Mouse (Mus musculus): Measurements from ENCODE around the gene Col16a1. TPM values are rescaled to one million over a fixed set of nuclear protein-coding genes. Genes with fewer than 3 reads are reported as not detected.

Gene Col16a1
- 42.7 and 57.4 TPM in 2 replicates for polyA plus RNA-seq (2015; fragmentation: Nextera tagmentation; extraction: Ambion mirVana)

DNA sequence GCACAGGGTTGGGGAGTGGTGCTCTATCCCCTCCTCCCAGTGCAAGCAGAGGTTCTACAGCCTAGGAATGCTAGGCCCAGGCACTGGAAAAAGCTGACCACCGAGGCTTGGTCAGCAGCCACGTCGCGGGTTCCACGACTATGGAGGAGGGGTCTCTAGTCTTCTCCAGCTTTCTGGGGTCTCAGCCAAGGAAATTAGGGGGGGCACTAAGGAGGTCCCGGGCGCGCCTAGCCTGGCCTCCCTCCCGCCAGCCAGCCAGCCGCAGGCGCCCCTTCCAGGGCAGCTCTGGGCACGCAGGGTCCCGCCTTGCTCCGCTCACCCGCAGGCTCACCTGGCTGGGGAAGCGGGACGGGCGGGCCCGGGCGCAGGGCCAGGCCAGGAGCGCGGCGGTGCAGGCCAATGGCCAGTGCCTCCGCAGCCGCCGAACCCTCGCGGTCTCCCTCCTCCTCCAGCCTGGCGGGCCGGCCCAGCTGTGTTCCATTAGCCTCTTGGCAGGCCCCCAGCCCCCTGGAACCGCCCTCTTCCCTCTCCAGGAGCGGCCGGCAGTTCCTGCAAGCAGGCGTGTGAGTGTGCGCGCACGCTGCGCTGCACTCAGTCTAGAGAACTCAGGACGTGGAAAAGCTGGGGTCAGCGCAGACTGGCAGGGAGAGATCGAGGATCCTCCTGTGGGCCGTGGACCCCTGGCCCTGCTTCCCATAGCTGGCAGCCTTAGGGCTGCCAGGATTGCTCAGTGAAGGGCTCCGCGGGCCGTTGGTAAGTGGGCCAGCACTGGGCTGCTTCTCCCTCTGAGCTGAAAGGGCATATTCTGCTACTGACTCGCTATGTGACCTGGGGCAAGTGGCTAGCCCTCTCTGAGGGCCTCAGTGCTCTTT lies at the start of gene Col16a1:
Col16a1 (plus strand) TSS at position 510 of the 872 bp plus-strand sequence.
- peak; percentile 87 for ATAC-seq (replicated peaks; ENCODE audit: low FRiP score)
- Histone ChIP-seq H3K27ac (peak within 1 kb of the TSS; percentile 94), H3K4me1 (peaks cover 61% of the 10 kb centered on the region), H3K36me3 (no peaks in the 10 kb centered on the region), H3K9ac (peak within 1 kb of the TSS; percentile 58), H3K4me2 (peak within 1 kb of the TSS; percentile 77), H3K4me3 (replicated peaks) (peak within 1 kb of the TSS; percentile 50), H3K9me3 (replicated peaks) (no peaks in the 10 kb centered on the region; the same call in 1 of the 2 replicates), H3K27me3 (peaks cover 22% of the 10 kb centered on the region)
- 3% methylated on average over 45 of the region's 46 CpGs for WGBS

DNA sequence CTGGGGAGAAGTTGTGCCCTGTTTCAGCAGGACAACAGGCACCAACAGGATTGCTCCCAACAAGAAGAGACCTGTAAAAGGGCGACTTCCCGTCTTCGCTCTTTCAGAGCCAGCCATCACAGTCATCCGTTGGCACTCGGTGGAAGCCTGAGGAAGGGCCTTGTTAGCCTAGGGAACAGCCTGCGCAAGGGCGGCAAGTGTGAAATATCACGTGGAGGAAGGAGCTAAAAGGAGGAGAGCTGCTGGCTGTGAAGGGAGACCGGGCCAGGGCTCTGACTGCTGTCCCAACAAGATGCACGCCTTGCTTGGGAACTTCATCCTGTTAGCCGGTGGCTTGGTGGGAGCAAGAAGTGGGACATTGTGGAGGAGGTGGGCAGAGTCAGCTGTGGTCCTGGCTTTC lies 49.5 kb upstream of the Col16a1 start:
- no peak for ATAC-seq (replicated peaks; ENCODE audit: low FRiP score)
- Histone ChIP-seq H3K27ac (no peak overlapping the region), H3K27me3 (peaks cover 33% of the 10 kb centered on the region), H3K9me3 (replicated peaks) (no peaks in the 10 kb centered on the region), H3K4me2 (no peak overlapping the region), H3K4me1 (peaks cover 35% of the 10 kb centered on the region), H3K4me3 (replicated peaks) (no peak overlapping the region), H3K36me3 (no peaks in the 10 kb centered on the region), H3K9ac (no peak overlapping the region)
- 54% methylated on average over 11 of the region's 11 CpGs for WGBS

DNA sequence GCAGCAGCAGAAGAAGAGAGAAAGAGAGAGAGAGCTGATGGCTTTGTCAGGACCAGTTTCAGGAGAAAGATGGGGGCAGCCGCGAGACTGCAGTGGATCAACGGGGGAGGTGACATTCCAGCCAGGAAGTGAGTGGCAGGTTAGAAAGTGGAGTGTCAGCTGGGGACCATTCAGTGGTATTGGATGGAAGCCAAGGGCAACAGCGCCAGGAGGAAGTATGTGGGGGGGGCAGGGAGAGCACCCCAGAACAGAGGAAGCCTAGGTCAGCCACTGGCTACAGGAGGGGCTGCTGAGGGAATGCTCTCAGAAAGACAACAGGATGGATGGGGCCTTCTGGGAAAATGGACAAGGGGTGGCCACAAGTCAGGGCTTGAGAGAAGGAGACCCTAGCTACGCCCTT lies 45.9 kb upstream of the Col16a1 start:
- H3K4me2 ChIP-seq, result 0 out of 2 replicates have a peak overlapping the region, but pooled peaks have one; percentile 9
- no peaks in the 10 kb centered on the region for H3K9me3 ChIP-seq (replicated peaks)
- peak; percentile 30 for ATAC-seq (replicated peaks; ENCODE audit: low FRiP score)
- no peak overlapping the region for H3K9ac ChIP-seq
- H3K4me3 ChIP-seq (replicated peaks), result no peak overlapping the region
- H3K27me3 ChIP-seq, result peaks cover 22% of the 10 kb centered on the region
- 26% methylated on average over 5 of the region's 5 CpGs for WGBS
- H3K4me1 ChIP-seq, result peaks cover 27% of the 10 kb centered on the region
- no peaks in the 10 kb centered on the region for H3K36me3 ChIP-seq
- H3K27ac ChIP-seq, result peak overlapping the region; percentile 81

DNA sequence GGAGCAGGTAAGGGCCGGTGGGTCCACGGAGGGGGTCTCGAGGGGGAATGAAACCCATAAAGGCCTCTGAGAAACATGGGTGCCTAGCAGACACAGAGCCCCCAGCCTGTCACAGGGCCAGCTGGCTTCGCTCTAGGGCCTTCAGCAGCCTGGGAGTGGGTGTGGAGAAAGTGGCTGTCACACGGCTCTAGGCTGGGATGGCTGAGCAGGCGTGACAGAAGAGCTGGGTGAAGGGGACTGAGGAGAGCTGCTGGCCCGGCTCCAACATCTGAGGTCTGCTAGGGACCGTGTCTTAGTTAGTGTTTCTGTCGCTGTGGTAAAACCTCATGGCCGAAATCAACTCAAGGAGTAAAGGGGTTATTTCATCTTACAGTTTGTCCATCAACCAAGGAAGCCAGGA lies 45.5 kb upstream of the Col16a1 start:
- ATAC-seq (replicated peaks; ENCODE audit: low FRiP score), result peak; percentile 75
- 49% methylated on average over 10 of the region's 10 CpGs for WGBS

DNA sequence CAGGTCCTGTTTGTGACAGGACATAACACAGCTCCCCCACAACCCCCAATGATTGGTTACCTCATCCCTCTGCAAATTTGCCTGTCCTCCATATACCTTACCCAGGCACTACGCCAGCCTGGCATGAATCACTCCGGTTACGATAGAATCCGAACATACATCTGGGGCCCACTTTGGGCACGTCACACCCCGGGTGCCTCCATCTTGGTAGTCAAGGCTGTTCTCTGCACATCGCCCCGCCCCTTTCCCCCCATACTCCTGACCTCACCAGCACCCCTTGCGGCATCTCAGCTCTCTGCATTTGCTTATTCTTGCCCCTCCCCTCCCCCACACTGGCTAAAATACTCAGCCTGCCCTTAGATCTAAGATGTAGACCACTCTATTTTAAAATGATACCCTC lies 42.0 kb upstream of the Col16a1 start:
- ATAC-seq (replicated peaks; ENCODE audit: low FRiP score), result no peak
- Histone ChIP-seq H3K27me3 (peaks cover 36% of the 10 kb centered on the region), H3K4me3 (replicated peaks) (no peak overlapping the region), H3K27ac (no peak overlapping the region), H3K9me3 (replicated peaks) (no peaks in the 10 kb centered on the region), H3K36me3 (0 out of 2 replicates have a peak, but pooled peaks cover 3% of the 10 kb centered on the region), H3K4me2 (no peak overlapping the region), H3K9ac (no peak overlapping the region), H3K4me1 (peaks cover 26% of the 10 kb centered on the region)
- 71% methylated on average over 9 of the region's 9 CpGs for WGBS

More for the DNA sequence above, 45.5 kb upstream of the Col16a1 start:
- H3K27ac ChIP-seq, result peak overlapping the region; percentile 81
- H3K9ac ChIP-seq, result no peak overlapping the region
- H3K4me2 ChIP-seq, result no peak overlapping the region
- H3K36me3 ChIP-seq, result no peaks in the 10 kb centered on the region
- no peak overlapping the region for H3K4me3 ChIP-seq (replicated peaks)
- no peaks in the 10 kb centered on the region for H3K9me3 ChIP-seq (replicated peaks)
- H3K27me3 ChIP-seq, result peaks cover 25% of the 10 kb centered on the region
- H3K4me1 ChIP-seq, result peaks cover 30% of the 10 kb centered on the region

DNA sequence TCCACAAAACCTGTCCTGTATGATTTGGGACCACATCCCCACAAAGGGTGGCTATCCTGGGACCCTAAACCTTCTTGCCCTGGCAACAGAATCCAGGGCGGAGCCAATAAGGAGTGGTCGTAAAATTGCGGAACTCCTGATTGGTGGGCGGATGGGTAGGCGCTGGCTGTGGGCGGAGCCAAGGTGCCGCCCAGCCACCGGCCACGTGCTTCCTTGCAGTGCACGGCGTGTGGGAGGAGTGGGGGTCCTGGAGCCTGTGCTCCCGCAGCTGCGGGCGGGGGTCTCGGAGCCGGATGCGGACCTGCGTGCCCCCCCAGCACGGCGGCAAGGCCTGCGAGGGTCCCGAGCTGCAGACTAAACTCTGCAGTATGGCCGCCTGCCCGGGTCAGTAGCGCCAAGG lies 41.1 kb upstream of the Col16a1 start:
- Histone ChIP-seq H3K27ac (no peak overlapping the region), H3K27me3 (peaks cover 36% of the 10 kb centered on the region), H3K9ac (0 out of 2 replicates have a peak overlapping the region, but pooled peaks have one; percentile 18), H3K4me1 (peaks cover 16% of the 10 kb centered on the region), H3K36me3 (0 out of 2 replicates have a peak, but pooled peaks cover 3% of the 10 kb centered on the region), H3K4me2 (peak overlapping the region; percentile 76), H3K9me3 (replicated peaks) (no peaks in the 10 kb centered on the region), H3K4me3 (replicated peaks) (peak overlapping the region; percentile 38)
- ATAC-seq (replicated peaks; ENCODE audit: low FRiP score), result no peak; the same call in 1 of the 2 replicates
- 17% methylated on average over 24 of the region's 25 CpGs for WGBS

DNA sequence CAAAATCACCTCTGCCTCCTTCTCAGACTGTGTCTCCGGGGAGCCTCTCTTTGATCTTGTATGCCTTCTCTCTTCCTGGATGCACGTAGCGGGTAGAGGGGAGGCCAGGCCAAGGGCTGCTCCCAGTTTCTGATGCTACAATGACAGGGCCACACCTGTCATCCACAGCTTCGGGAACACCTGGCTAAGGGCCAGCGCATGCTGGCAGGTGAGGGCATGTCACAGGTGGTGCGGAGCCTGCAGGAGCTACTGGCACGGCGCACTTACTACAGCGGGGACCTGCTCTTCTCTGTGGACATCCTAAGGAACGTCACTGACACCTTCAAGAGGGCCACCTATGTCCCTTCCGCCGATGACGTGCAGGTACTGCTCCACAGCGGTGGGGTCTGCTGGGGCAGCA lies 38.6 kb upstream of the Col16a1 start:
- WGBS, result 80% methylated on average over 14 of the region's 14 CpGs
- Histone ChIP-seq H3K4me2 (no peak overlapping the region), H3K4me3 (replicated peaks) (no peak overlapping the region), H3K27ac (no peak overlapping the region), H3K9me3 (replicated peaks) (no peaks in the 10 kb centered on the region), H3K27me3 (peaks cover 36% of the 10 kb centered on the region), H3K4me1 (peaks cover 8% of the 10 kb centered on the region), H3K36me3 (0 out of 2 replicates have a peak, but pooled peaks cover 3% of the 10 kb centered on the region), H3K9ac (no peak overlapping the region)
- ATAC-seq (replicated peaks; ENCODE audit: low FRiP score), result no peak

DNA sequence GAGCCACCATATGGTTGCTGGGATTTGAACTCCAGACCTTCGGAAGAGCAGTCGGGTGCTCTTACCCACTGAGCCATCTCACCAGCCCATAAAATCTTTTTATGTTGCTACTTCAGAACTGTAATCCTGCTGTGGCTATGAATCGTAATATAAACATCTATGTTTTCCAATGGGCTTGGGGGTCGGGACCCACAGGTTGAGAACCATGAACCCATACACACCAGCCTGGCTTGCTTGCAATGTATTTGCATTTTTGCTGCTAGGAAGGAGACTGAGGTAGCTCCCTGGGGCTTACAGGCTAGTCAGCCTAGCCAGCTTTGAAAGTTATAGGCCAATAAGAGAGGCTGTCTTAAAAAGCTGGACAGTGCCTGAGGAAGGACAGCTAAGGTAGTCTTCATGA lies 36.9 kb upstream of the Col16a1 start:
- ATAC-seq (replicated peaks; ENCODE audit: low FRiP score), result no peak
- no peaks in the 10 kb centered on the region for H3K9me3 ChIP-seq (replicated peaks)
- H3K27me3 ChIP-seq, result peaks cover 36% of the 10 kb centered on the region
- no peak overlapping the region for H3K4me3 ChIP-seq (replicated peaks)
- no peak overlapping the region for H3K4me2 ChIP-seq
- H3K36me3 ChIP-seq, result 0 out of 2 replicates have a peak, but pooled peaks cover 3% of the 10 kb centered on the region
- H3K9ac ChIP-seq, result no peak overlapping the region
- H3K4me1 ChIP-seq, result peaks cover 8% of the 10 kb centered on the region
- WGBS, result 91% methylated on average over 4 of the region's 4 CpGs
- no peak overlapping the region for H3K27ac ChIP-seq

DNA sequence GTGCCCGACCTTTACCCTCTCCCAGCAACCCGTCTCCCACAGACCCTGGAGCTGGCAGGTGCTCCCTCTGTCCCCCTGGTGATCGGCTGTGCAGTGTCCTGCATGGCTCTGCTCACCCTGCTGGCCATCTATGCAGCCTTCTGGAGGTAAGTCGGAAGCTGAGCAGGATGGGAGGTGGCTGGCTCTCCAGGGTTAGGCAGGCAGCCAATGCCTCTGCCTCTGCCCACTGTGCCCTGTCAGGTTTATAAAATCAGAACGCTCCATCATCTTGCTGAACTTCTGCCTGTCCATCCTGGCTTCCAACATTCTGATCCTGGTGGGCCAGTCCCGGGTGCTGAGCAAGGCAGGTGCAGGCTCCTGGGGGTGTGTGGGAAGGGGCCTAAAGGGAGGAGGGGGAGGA lies 35.4 kb upstream of the Col16a1 start:
- H3K9me3 ChIP-seq (replicated peaks), result no peaks in the 10 kb centered on the region
- peaks cover 33% of the 10 kb centered on the region for H3K27me3 ChIP-seq
- H3K36me3 ChIP-seq, result 0 out of 2 replicates have a peak, but pooled peaks cover 3% of the 10 kb centered on the region
- 78% methylated on average over 6 of the region's 6 CpGs for WGBS
- no peak for ATAC-seq (replicated peaks; ENCODE audit: low FRiP score)
- H3K27ac ChIP-seq, result no peak overlapping the region
- H3K4me1 ChIP-seq, result no peaks in the 10 kb centered on the region
- no peak overlapping the region for H3K4me3 ChIP-seq (replicated peaks)
- H3K9ac ChIP-seq, result no peak overlapping the region
- no peak overlapping the region for H3K4me2 ChIP-seq

DNA sequence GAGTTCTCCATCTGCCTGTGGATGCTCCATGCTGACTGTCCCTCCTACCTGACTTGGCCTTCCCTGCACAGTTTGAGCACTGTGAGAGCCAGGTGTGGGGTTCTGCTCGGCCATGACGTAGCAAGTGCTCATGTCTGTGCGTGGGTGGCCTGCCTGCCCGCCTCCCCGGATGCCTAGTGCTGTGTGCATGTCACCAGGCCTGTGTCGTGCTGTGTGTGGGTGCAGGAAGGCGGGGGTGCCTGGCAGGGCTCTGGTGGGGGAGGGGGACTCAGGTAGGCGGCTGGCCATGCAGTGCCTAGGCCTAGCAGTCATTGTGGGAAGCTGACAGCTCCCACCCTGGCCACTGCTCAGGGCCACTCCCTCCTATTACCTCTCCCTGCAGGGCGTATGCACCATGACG lies 34.5 kb upstream of the Col16a1 start:
- Histone ChIP-seq H3K9ac (no peak overlapping the region), H3K4me3 (replicated peaks) (no peak overlapping the region), H3K4me1 (no peaks in the 10 kb centered on the region), H3K27me3 (peaks cover 26% of the 10 kb centered on the region), H3K4me2 (no peak overlapping the region), H3K36me3 (0 out of 2 replicates have a peak, but pooled peaks cover 3% of the 10 kb centered on the region), H3K27ac (no peak overlapping the region), H3K9me3 (replicated peaks) (no peaks in the 10 kb centered on the region)
- 65% methylated on average over 10 of the region's 10 CpGs for WGBS
- no peak for ATAC-seq (replicated peaks; ENCODE audit: low FRiP score)

DNA sequence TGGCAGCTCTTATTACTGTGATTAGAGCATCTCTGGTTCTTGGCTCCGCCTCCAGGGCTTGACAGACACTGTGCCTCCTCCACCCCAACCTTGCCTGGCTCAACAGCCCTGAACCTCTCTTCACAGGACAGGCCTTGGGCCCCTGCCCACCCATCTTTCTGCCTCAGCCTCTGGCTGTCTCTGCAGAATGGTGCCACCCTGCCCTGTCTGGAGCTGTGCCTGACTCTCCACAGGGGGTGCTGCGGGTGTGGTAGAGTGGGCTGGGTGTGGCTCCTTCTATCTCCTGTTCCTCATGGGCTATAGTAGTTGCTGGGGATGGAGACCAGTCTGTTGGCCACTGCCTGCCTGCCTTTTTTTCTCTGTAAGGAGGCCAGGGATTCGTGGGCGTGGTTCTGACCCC lies 31.6 kb upstream of the Col16a1 start:
- Histone ChIP-seq H3K9me3 (replicated peaks) (no peaks in the 10 kb centered on the region), H3K27ac (no peak overlapping the region), H3K4me2 (no peak overlapping the region), H3K27me3 (peaks cover 15% of the 10 kb centered on the region), H3K4me1 (no peaks in the 10 kb centered on the region), H3K4me3 (replicated peaks) (no peak overlapping the region), H3K36me3 (no peaks in the 10 kb centered on the region), H3K9ac (no peak overlapping the region)
- WGBS, result 60% methylated on average over 4 of the region's 4 CpGs
- no peak for ATAC-seq (replicated peaks; ENCODE audit: low FRiP score)

DNA sequence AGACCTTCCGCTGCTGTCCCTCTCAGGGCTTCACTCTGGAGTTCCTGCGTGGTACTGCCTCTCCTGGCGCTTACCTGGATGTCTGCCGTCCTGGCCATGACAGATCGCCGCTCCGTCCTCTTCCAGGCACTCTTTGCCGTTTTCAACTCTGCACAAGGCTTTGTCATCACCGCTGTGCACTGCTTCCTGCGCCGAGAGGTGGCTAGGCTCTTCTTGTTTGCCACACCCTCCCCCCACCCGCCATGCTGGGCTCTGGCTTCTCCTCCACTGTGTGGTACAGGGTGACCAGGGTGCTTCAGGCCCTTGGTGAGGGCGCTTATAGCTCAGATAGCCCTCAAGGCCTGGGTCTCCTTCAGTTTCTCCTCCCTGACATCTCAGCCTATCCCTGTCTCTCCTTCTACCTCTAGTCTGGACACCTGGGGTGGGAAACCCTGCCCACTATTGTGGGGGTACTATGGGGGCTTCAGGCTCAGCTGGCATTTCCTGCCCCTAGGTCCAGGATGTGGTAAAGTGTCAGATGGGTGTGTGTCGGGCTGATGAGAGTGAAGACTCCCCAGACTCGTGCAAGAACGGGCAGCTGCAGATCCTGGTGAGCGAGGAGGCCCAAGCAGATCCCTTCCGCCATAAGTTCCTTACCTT lies 30.5 kb upstream of the Col16a1 start:
- no peak overlapping the region for H3K9ac ChIP-seq
- no peak overlapping the region for H3K4me2 ChIP-seq
- H3K27me3 ChIP-seq, result peaks cover 15% of the 10 kb centered on the region
- H3K4me1 ChIP-seq, result no peaks in the 10 kb centered on the region
- 71% methylated on average over 18 of the region's 18 CpGs for WGBS
- no peak overlapping the region for H3K4me3 ChIP-seq (replicated peaks)
- H3K9me3 ChIP-seq (replicated peaks), result no peaks in the 10 kb centered on the region
- H3K36me3 ChIP-seq, result no peaks in the 10 kb centered on the region
- no peak overlapping the region for H3K27ac ChIP-seq
- ATAC-seq (replicated peaks; ENCODE audit: low FRiP score), result no peak
